Mouse (Mus musculus) neural tube, embryonic 14.5 days (tissue): Measurements from ENCODE around the gene Gm45713. TPM values are rescaled to one million over a fixed set of nuclear protein-coding genes. Genes with fewer than 3 reads are reported as not detected.
A peak's percentile ranks its signal among the peaks of the same experiment; 100 is the strongest.

Experiments used
- ATAC-seq: fragments of 200-750 bp; cut with Nextera tagmentation; 2 replicates; pipeline ENCODE4 v1.8.0; 2017; ENCODE audit warnings: low read depth, mild to moderate bottlenecking, moderate TSS enrichment, moderate library complexity
- H3K27ac ChIP-seq: fragments of 300-500 bp; sonication (generic); 2 replicates; pipeline ENCODE4 v1.5.1; 2014; ENCODE audit warnings: low read depth, mild to moderate bottlenecking, control low read depth, low read length, moderate library complexity, mixed read lengths
- H3K27me3 ChIP-seq: fragments of 300-500 bp; sonication (generic); 2 replicates; pipeline ENCODE4 v1.6.1; 2014; ENCODE audit warnings: low read length; ENCODE audit not compliant: control insufficient read depth, insufficient read depth
- H3K36me3 ChIP-seq: fragments of 300-500 bp; sonication (generic); 2 replicates; pipeline ENCODE4 v1.6.1; 2014; ENCODE audit warnings: low read length, mixed read lengths; ENCODE audit not compliant: control insufficient read depth, insufficient read depth
- H3K4me1 ChIP-seq: fragments of 300-500 bp; sonication (generic); 2 replicates; pipeline ENCODE4 v1.6.1; 2014; ENCODE audit warnings: low read length; ENCODE audit not compliant: control insufficient read depth, insufficient read depth
- H3K4me2 ChIP-seq: fragments of 300-500 bp; sonication (generic); 2 replicates; pipeline ENCODE4 v1.6.1; 2014; ENCODE audit warnings: mild to moderate bottlenecking, low read depth, low read length, control low read depth
- H3K4me3 ChIP-seq: fragments of 300-500 bp; sonication (generic); 2 replicates; pipeline ENCODE4 v1.5.1; 2014; ENCODE audit warnings: low read depth, low read length, control low read depth, mixed read lengths
- H3K9ac ChIP-seq: fragments of 300-500 bp; sonication (generic); replicated peaks from 2 replicates; pipeline ENCODE4 v1.6.1; 2014; ENCODE audit warnings: low read depth, mild to moderate bottlenecking, control low read depth, low read length, mixed read lengths
- H3K9me3 ChIP-seq: fragments of 300-500 bp; sonication (generic); 2 replicates; pipeline ENCODE4 v1.6.1; 2016; ENCODE audit warnings: low read length; ENCODE audit not compliant: control insufficient read depth
- WGBS: fragments of 180-500 bp; shearing (Covaris S2); extraction: QIAGEN DNeasy Blood & Tissue Kit; methylation state at CpG from one replicate; pipeline ENCODE4 v1.1.7; 2014; 5-methylcytosine and 5-hydroxymethylcytosine counted together
- polyA plus RNA-seq: library from polyadenylated mRNA; unstranded; fragments of >200 nt; fragmentation: Nextera tagmentation; extraction: Ambion mirVana; gene quantifications from 2 replicates; pipeline ENCODE4 v1.2.1, GENCODE M21; 2014

Gene Gm45713
- 0.33 TPM in 1 of 2 replicates, not detected in the other for polyA plus RNA-seq

GRCm38 (mm10) chr7:45135993-45136567 is at the start of gene Gm45713, which contains the start of gene Flt3l:
TSS of gene Gm45713 (minus strand) at chr7:45136231.
TSS of gene Flt3l (minus strand) at chr7:45136432.
- Histone ChIP-seq H3K4me3 (peak within 1 kb of the TSS; percentile 35), H3K27ac (no peak within 1 kb of the TSS), H3K36me3 (no peaks in the 10 kb centered on the region), H3K9me3 (no peaks in the 10 kb centered on the region), H3K4me1 (no peaks in the 10 kb centered on the region), H3K27me3 (peaks cover 2% of the 10 kb centered on the region; the same call in 1 of the 2 replicates), H3K9ac (peak within 1 kb of the TSS; percentile 57), H3K4me2 (peak within 1 kb of the TSS; percentile 62)
- WGBS: 5% methylated on average over 29 of the region's 29 CpGs
- ATAC-seq: peak; percentile 83

GRCm38 (mm10) chr7:45183672-45184071 is 47.6 kb upstream of the Gm45713 start:
- 78% methylated on average over 7 of the region's 7 CpGs for WGBS
- no peaks in the 10 kb centered on the region for H3K4me1 ChIP-seq
- H3K4me2 ChIP-seq: no peak overlapping the region
- no peak overlapping the region for H3K4me3 ChIP-seq
- H3K36me3 ChIP-seq: no peaks in the 10 kb centered on the region
- no peak overlapping the region for H3K27ac ChIP-seq
- peaks cover 56% of the 10 kb centered on the region for H3K27me3 ChIP-seq
- no peak overlapping the region for H3K9ac ChIP-seq
- no peaks in the 10 kb centered on the region for H3K9me3 ChIP-seq
- ATAC-seq: no peak

GRCm38 (mm10) chr7:45182606-45183005 is 46.6 kb upstream of the Gm45713 start:
- Histone ChIP-seq H3K4me3 (peak overlapping the region; percentile 12), H3K4me1 (no peaks in the 10 kb centered on the region), H3K36me3 (no peaks in the 10 kb centered on the region), H3K27me3 (peaks cover 66% of the 10 kb centered on the region), H3K9ac (no peak overlapping the region), H3K4me2 (peak overlapping the region; percentile 39), H3K9me3 (no peaks in the 10 kb centered on the region), H3K27ac (no peak overlapping the region)
- 0 out of 2 replicates have a peak, but pooled peaks have one; percentile 2 for ATAC-seq
- 19% methylated on average over 11 of the region's 11 CpGs for WGBS

GRCm38 (mm10) chr7:45182199-45182601 is 46.2 kb upstream of the Gm45713 start:
- peak; percentile 89 for ATAC-seq
- H3K27ac ChIP-seq: no peak overlapping the region
- WGBS: under 1% methylated on average over 34 of the region's 34 CpGs
- no peaks in the 10 kb centered on the region for H3K4me1 ChIP-seq
- H3K9ac ChIP-seq: no peak overlapping the region
- H3K4me3 ChIP-seq: peak overlapping the region; percentile 12
- H3K9me3 ChIP-seq: no peaks in the 10 kb centered on the region
- H3K36me3 ChIP-seq: no peaks in the 10 kb centered on the region
- H3K27me3 ChIP-seq: peaks cover 69% of the 10 kb centered on the region
- H3K4me2 ChIP-seq: peak overlapping the region; percentile 39

GRCm38 (mm10) chr7:45181540-45181939 is 45.5 kb upstream of the Gm45713 start:
- 3% methylated on average over 34 of the region's 35 CpGs for WGBS
- Histone ChIP-seq H3K9ac (no peak overlapping the region), H3K4me3 (peak overlapping the region; percentile 5; the same call in 1 of the 2 replicates)

GRCm38 (mm10) chr7:45180896-45181477 is 45.0 kb upstream of the Gm45713 start, which contains the start of gene Pth2:
TSS of gene Pth2 (plus strand) at chr7:45180995.
- Histone ChIP-seq H3K4me2 (peak within 1 kb of the TSS; percentile 39), H3K9ac (no peak within 1 kb of the TSS), H3K4me1 (no peaks in the 10 kb centered on the region), H3K27ac (no peak within 1 kb of the TSS), H3K4me3 (peak within 1 kb of the TSS; percentile 5; the same call in 1 of the 2 replicates), H3K9me3 (no peaks in the 10 kb centered on the region), H3K27me3 (peaks cover 72% of the 10 kb centered on the region), H3K36me3 (no peaks in the 10 kb centered on the region)
- WGBS: 14% methylated on average over 20 of the region's 20 CpGs
- ATAC-seq: no peak

More at GRCm38 (mm10) chr7:45181540-45181939, 45.5 kb upstream of the Gm45713 start:
- H3K9me3 ChIP-seq: no peaks in the 10 kb centered on the region
- ATAC-seq: no peak
- H3K27ac ChIP-seq: no peak overlapping the region
- no peaks in the 10 kb centered on the region for H3K4me1 ChIP-seq
- H3K36me3 ChIP-seq: no peaks in the 10 kb centered on the region
- H3K4me2 ChIP-seq: peak overlapping the region; percentile 39
- H3K27me3 ChIP-seq: peaks cover 72% of the 10 kb centered on the region

GRCm38 (mm10) chr7:45179469-45179868 is 43.4 kb upstream of the Gm45713 start, which contains the start of gene Gfy:
TSS of gene Gfy (minus strand) at chr7:45179569.
- Histone ChIP-seq H3K27ac (no peak within 1 kb of the TSS), H3K36me3 (no peaks in the 10 kb centered on the region), H3K4me2 (no peak within 1 kb of the TSS), H3K9ac (no peak within 1 kb of the TSS), H3K27me3 (peaks cover 77% of the 10 kb centered on the region), H3K4me1 (no peaks in the 10 kb centered on the region), H3K4me3 (no peak within 1 kb of the TSS), H3K9me3 (no peaks in the 10 kb centered on the region)
- no peak for ATAC-seq
- WGBS: 25% methylated on average over 7 of the region's 7 CpGs

GRCm38 (mm10) chr7:45178550-45178949 is 42.5 kb upstream of the Gm45713 start:
- no peak for ATAC-seq
- H3K4me1 ChIP-seq: no peaks in the 10 kb centered on the region
- no peaks in the 10 kb centered on the region for H3K36me3 ChIP-seq
- H3K9ac ChIP-seq: no peak overlapping the region
- no peaks in the 10 kb centered on the region for H3K9me3 ChIP-seq
- WGBS: 25% methylated on average over 7 of the region's 7 CpGs
- H3K27me3 ChIP-seq: peaks cover 76% of the 10 kb centered on the region
- no peak overlapping the region for H3K27ac ChIP-seq
- H3K4me3 ChIP-seq: no peak overlapping the region
- H3K4me2 ChIP-seq: no peak overlapping the region

- no peaks in the 10 kb centered on the region for H3K4me1 ChIP-seq
- no peaks in the 10 kb centered on the region for H3K36me3 ChIP-seq
- peaks cover 58% of the 10 kb centered on the region for H3K27me3 ChIP-seq
- no peak overlapping the region for H3K27ac ChIP-seq
- ATAC-seq: no peak
- WGBS: 2% methylated on average over 30 of the region's 31 CpGs
- no peak overlapping the region; the same call in 1 of the 2 replicates for H3K4me3 ChIP-seq
- H3K4me2 ChIP-seq: peak overlapping the region; percentile 16; the same call in 1 of the 2 replicates
- H3K9me3 ChIP-seq: no peaks in the 10 kb centered on the region
- no peak overlapping the region for H3K9ac ChIP-seq
Measured at GRCm38 (mm10) chr7:45176356-45176755, 40.3 kb upstream of the Gm45713 start.
